Mouse (Mus musculus): ENCODE data around the gene Vmn1r95.
"Not testable (repeated sequence)": the region's sequence is repeated elsewhere in the genome, so short reads cannot be mapped to it uniquely, and the experiment has no call there.

The Vmn1r95 gene

DNA sequence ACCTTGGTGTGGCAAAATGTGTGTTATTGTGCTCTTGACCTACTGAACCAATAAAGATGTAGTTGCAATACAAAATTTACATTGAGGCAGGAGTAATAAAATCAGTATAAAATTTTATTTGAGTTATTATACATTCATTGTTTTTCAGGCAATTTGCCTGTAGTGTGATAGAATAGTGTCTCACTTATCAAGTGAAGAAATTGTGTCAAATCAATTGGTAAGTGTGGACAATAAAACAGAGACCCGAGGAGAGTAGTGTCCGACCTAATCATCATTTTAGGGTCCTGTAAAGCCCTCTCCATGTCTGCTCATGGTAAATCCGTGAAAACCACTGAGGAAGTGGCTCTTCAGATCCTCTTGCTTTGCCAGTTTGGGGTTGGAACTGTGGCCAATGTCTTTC lies at the start of gene Vmn1r95:
Vmn1r95 (plus strand) TSS at position 301 of the 400 bp plus-strand sequence.
- not testable (repeated sequence) for DNase-seq (ENCODE audit: low spot score)

DNA sequence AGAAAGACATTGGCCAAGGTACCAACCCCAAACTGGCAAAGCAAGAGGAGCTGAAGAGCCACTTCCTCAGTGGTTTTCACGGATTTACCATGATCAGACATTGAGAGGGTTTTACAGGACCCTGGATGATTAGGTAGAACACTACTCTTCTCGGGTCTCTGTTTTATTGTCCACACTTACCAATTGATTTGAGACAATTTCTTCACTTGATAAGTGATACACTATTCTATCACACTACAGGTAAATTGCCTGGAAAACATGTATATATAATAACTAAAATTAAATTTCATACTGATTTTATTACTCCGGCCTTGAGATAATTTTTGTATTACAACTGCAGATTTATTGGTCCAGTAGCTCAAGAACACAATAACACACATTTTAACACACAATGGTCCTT lies 25.2 kb upstream of the Vmn1r95 start, which contains the start of gene Vmn1r94:
Vmn1r94 (minus strand) TSS at position 101 of the 400 bp plus-strand sequence.
- DNase-seq (ENCODE audit: low spot score): not testable (repeated sequence)

GRCm38 (mm10) chr7:20205507-20205906 lies 12.0 kb downstream of the Vmn1r95 start, which contains the start of gene Gm6164:
Gene Gm6164, minus strand, starts transcription at chr7:20205607.
- DNase-seq (ENCODE audit: low spot score): not testable (repeated sequence)

DNA sequence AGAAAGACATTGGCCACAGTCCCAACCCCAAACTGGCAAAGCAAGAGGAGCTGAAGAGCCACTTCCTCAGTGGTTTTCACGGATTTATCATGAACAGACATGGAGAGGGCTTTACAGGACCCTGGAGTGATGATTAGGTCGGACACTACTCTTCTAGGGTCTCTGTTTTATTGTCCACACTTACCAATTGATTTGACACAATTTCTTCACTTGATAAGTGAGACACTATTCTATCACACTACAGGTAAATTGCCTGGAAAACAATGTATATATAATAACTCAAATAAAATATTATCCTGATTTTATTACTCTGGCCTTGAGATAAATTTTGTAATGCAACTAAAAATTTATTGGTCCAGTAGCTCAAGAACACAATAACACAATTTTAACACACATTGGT lies 40.2 kb downstream of the Vmn1r95 start, which contains the start of gene Gm4498:
Gm4498 (minus strand) TSS at position 101 of the 400 bp plus-strand sequence.
- DNase-seq (ENCODE audit: low spot score): not testable (repeated sequence)

All from adipocyte (in vitro differentiated cells).